Mouse (Mus musculus) left cerebral cortex, adult 11 months (tissue): ENCODE results near the gene Smagp.

ENCODE experiments used
- DNase-seq: peaks from one replicate; pipeline ENCODE4 v3.0.0; 2022; ENCODE audit warnings: low spot score

The Smagp gene

DNA sequence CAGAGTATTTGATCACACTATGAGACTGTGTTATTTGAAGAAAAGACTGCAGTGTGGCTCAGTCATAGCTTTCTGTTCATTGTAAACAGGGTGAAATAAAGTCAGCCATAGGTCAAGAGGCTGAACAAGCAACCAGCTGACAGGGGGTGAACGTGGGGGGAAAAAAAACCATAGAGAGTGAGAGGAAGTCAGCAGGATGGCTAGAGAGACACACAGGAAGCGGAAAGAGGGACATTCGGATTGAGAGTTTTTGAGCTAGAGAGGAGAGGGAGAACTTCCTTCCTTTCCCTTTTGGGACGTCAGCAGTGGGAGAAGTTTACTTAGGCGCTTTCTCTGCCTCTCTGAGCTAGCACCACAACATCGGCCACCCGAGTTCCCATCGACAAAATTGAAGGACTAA is 46.3 kb downstream of the Smagp start:
- DNase-seq = no peak

DNA sequence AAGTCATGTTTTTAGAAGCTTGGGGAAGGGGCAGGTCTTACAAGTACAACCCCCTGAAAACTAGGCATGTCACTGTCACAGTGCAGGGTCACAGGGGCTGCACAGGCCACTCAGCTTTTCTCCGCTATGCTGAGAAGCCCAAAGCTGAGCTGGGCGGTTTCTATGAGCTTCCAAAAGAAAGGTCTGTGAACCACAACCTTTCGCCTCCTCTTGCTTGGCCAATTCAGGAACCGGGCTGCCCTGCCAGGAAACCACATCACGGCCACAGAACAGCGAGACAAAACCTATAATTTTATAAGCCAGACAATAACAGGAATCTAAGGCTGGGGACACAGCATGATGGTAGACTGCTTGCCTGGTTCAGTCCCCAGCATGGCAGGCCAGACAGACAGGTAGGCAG is 48.4 kb downstream of the Smagp start:
- DNase-seq = no peak

DNA sequence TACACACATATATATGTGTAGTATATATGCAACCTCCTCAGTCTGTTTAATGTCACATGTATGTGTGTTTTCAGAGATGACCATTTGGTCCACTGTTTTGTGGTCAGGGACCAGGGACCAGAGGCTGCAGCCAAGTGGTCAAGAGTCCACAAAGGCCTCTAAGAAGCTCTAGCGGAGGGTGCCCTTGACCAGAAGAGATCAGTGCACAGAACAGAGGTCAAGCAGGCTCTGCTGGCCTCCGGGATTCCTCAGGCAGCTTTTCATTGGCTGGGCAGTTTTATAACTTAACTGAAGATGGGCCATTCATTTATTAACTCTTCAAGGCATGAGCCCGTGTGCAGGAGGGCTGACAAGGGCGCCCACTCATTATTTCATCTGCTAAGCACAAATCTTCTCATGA is 49.6 kb downstream of the Smagp start:
- DNase-seq = no peak

DNA sequence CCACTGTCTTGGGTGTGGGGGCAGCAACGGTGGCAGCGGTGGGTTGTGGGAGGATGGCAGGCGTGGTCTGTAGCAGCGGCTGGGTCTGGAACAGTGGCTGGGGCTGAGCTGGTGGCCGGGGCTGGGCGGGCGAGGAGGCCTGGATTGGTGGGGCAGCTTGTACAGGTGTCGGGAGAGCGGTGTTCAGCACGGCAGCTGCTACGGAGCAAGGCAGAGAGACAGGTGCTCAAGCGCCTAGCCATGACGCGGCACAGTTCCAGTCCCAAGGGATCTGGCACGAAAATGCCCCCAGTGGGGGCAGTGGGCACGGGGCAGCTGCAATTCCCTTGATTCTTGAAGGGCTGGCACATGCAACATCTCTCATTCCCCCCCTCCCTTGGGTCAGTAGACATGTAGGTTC is 50.8 kb downstream of the Smagp start:
- DNase-seq = no peak

DNA sequence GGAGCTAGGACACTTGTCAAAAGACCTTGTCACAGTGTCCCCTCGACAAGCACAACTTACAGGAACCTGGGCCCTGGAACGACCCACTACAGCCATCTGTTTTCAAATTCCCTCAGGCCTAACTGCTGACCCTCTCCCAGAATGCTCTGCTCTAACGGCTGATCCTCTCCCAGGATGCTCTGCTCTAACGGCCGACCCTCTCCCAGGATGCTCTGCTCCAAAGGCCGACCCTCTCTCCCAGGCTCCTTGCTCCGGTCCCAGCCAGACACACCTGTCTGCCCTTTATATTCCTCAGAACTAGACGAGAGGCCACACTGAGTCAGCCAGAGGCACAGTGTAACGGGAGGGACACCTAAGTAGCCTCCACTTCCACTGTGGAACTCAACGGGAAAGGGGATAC is 56.6 kb downstream of the Smagp start:
- no peak for DNase-seq

DNA sequence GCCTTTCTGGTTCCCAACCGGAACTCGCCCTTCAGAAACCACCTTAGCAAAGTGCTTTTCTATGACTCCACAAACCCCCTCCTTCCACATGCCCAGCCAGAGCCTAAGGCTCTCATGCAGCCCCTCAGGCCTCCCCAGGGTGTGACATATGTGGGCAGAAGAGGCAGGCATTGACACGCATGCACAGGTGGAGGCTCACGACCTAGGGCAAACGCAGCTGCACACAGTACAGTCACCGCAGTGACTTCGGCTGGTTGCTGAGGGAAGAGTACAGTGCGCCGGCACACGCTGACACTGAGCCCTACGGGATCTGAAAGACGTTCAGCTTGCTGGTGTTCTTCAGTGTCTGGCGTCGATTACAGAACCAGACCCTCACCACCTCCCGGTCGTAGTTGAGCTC is 58.8 kb downstream of the Smagp start:
- no peak for DNase-seq

DNA sequence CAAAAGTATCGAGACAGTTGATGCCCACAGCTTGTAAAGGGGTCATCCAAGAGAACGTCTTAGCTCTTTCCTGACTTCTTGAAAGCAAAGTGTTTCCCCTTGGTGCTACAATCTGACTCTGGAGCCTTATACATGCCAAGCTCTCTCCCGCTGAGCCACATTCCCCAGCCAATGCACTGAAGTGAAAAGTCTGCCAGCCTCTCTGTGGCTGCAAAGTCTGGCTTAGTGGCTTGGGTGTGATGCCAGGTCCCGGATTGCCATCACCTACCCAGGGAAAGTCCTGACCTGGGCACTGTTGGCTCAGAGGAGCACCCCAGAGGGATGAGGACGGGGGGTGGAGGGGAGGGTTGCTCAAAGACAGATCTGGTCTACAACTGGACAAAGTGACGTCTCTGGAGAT is 59.9 kb downstream of the Smagp start:
- no peak for DNase-seq

DNA sequence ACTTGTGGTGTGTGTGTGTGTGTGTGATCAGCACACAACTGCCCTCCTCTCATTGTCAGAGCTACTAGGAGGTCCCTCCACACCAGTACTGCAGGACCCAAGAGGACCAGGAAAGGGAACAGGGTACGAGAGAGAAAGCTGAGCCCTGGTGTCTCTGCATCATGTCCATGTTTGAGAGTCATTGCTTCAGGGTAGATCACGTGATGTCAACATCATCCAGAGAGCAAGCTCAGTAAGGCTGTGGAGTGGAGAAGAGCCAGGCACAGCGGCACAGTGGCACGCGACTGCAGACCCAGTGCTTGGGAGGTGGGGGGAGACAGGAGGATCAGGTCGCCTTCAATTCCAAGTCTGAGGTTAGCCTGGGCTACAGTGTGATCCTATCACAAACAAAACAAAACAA is 60.3 kb downstream of the Smagp start:
- no peak for DNase-seq

DNA sequence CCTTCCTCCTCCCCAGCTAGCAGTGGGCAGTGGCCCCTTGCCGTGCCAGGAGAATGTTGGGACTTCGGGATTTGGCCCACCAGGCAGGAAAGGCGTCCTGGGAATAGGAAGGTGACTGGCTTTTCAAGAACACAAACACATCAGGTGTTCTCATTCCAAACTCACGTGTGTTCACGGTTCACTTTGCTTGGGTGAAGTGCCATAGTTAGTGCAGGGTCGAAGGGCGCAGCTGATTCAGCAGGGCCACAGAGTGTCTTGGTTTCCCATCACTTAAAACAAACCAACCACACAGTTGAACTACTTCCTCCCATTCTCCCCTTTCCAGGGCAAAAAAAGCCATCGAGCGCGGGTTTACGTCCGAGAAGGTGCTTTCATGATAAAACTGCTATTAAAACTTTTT is 61.4 kb downstream of the Smagp start:
- DNase-seq = no peak

DNA sequence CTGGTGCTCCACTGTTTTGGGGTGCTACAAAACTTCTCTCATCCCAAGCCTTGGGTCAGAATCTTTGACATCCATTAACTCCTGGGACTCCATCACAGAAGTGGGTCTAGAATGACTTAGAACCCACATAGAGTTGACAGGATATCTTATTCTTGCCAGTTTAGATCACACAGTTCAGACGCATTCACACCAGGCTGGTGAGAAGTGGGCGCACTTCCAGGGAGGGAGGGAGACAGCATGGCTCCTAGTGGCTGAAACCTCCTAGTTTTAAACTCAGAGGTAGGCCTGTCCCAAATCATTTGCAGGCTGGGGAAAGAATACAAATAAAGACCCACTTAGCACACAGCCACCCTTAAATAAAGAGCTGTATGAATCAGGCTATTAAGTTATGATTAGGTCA is 62.4 kb downstream of the Smagp start:
- DNase-seq = no peak

DNA sequence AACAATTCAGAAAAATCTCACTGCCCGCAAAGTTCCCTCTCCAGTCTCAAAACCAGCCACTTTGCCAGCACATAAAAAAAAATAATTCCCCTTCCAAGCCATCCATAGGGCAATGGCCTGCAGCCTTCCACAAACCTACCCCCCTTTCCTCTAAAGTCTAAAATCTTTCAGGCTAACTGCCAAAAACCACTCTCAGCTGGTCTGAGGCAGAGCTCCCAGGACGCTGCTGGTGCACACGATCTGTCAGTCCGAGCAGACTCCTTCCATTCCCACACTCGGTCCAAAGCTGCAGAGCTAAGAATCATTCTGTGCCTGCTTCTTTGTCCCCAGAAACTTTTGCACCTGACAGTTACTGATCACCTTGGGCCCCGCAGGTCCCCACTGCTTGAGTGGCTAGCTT is 62.8 kb downstream of the Smagp start:
- no peak for DNase-seq
